Mouse (Mus musculus): ENCODE measurements at regions not wholly inside any gene's neighbourhood (a gene's known extent, or its start where the extent isn't known, plus 50 kb on each side); places are given as distances from the start of the nearest gene placed in this dataset.

DNA sequence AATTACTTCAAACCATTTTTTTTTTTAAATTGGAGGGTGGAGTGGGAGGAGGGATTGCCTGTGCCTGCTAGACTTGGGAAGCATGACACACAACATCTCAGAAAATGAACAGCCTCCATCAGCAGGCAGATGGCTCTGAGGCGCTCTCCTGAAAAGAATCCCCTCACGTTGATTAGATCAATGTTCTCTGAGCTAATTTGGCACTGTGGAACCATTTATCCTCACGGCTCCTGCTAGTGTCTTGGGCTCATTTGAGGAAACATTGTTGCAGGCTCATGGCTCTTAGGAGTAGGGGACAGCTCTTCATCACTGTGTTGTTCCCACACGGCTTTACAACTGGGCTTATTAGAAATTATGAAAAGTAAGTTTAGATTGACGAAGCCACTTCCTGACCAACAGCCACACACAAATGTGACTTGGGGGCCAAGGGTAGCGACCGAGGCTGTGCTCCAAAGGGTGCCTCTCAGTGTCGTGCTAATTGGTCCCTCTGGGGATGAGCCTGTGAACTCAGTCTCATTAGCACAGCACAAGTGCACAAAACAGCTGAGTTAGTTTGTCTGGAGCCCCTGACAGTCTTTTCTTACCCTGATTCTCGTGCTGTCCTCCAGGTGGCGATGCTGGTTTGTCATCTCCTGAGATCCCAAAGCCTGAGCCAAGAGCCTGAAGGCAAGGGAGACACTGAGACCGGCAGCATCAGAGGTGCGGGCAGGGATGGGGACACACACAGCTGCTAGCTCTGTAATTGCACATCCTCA is 74.2 kb upstream of the Caprin1 start:
- peak; percentile 51; the same call in 1 of the 2 replicates for ATAC-seq (ENCODE audit: insufficient read depth, low read depth)
- Histone ChIP-seq H3K4me2 (ENCODE audit: low read depth, low read length) (no peak overlapping the region), H3K27me3 (ENCODE audit: control insufficient read depth, insufficient read depth, low read length) (0 out of 2 replicates have a peak, but pooled peaks cover 5% of the 10 kb centered on the region), H3K4me3 (ENCODE audit: low read depth, low read length) (no peak overlapping the region), H3K27ac (ENCODE audit: low read depth) (no peak overlapping the region), H3K9ac (replicated peaks; ENCODE audit: low read depth, low read length) (no peak overlapping the region), H3K4me1 (ENCODE audit: control insufficient read depth, insufficient read depth) (no peaks in the 10 kb centered on the region), H3K36me3 (replicated peaks; ENCODE audit: control insufficient read depth, insufficient read depth, low read length) (no peaks in the 10 kb centered on the region), H3K9me3 (replicated peaks; ENCODE audit: control insufficient read depth, low read length) (no peaks in the 10 kb centered on the region)
- DNase-seq (ENCODE audit: low spot score) = peak; percentile 80
- TF ChIP-seq CTCF (IDR thresholded peaks at IDR 0.05; ENCODE audit: low read depth) (peak; percentile 91), EP300 (IDR thresholded peaks at IDR 0.05; ENCODE audit: low read depth) (no peak)
- WGBS = 27% methylated on average over 12 of the region's 12 CpGs

DNA sequence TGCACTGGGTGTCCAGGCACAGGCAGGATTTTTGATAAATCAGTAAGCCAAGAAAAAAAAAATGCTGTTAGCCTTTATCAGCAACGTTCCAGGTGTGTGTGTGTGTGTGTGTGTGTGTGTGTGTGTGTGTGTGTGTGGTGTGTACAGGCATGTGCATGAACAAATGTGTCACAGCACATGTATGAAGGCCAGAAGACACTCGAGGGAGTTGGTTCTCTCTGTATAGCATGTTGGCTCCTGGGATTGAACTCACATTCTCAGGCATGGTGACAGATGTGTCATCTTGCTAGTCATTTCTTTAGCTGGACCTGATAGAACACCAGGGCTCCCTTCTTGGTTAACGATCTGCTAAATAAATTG is 74.8 kb upstream of the Caprin1 start:
- no peaks in the 10 kb centered on the region for H3K36me3 ChIP-seq (replicated peaks; ENCODE audit: control insufficient read depth, insufficient read depth, low read length)
- no peaks in the 10 kb centered on the region for H3K4me1 ChIP-seq (ENCODE audit: control insufficient read depth, insufficient read depth)
- no peak overlapping the region for H3K27ac ChIP-seq (ENCODE audit: low read depth)
- ATAC-seq (ENCODE audit: insufficient read depth, low read depth) = no peak
- H3K4me2 ChIP-seq (ENCODE audit: low read depth, low read length) = no peak overlapping the region
- H3K27me3 ChIP-seq (ENCODE audit: control insufficient read depth, insufficient read depth, low read length) = 0 out of 2 replicates have a peak, but pooled peaks cover 5% of the 10 kb centered on the region
- 62% methylated on average over 3 of the region's 3 CpGs for WGBS
- no peaks in the 10 kb centered on the region for H3K9me3 ChIP-seq (replicated peaks; ENCODE audit: control insufficient read depth, low read length)
- DNase-seq (ENCODE audit: low spot score) = no peak
- no peak overlapping the region for H3K9ac ChIP-seq (replicated peaks; ENCODE audit: low read depth, low read length)
- H3K4me3 ChIP-seq (ENCODE audit: low read depth, low read length) = no peak overlapping the region
- TF ChIP-seq CTCF (IDR thresholded peaks at IDR 0.05; ENCODE audit: low read depth) (no peak), EP300 (IDR thresholded peaks at IDR 0.05; ENCODE audit: low read depth) (no peak)

DNA sequence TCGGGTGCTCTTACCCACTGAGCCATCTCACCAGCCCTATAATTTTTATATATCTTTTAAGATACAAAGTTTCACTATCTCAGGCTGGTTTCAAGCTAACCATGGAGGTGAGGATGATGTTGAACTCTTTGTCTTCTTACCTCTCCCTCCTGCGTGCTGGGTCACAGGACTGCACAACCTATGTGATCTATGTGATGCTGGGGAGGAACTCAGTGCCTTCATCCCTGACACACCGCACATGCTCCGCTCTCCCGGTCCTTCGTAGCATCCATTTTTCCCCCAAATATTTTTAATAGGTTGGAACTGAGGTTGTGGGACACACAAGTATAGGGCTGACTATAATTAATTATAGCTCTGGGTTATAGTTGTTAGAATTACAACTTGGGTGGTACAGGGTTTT is 75.9 kb upstream of the Caprin1 start:
- H3K4me2 ChIP-seq (ENCODE audit: low read depth, low read length) = no peak overlapping the region
- 89% methylated on average over 6 of the region's 6 CpGs for WGBS
- DNase-seq (ENCODE audit: low spot score) = no peak
- H3K4me1 ChIP-seq (ENCODE audit: control insufficient read depth, insufficient read depth) = no peaks in the 10 kb centered on the region
- no peak overlapping the region for H3K4me3 ChIP-seq (ENCODE audit: low read depth, low read length)
- H3K36me3 ChIP-seq (replicated peaks; ENCODE audit: control insufficient read depth, insufficient read depth, low read length) = no peaks in the 10 kb centered on the region
- H3K27me3 ChIP-seq (ENCODE audit: control insufficient read depth, insufficient read depth, low read length) = 0 out of 2 replicates have a peak, but pooled peaks cover 5% of the 10 kb centered on the region
- H3K9ac ChIP-seq (replicated peaks; ENCODE audit: low read depth, low read length) = no peak overlapping the region
- TF ChIP-seq EP300 (IDR thresholded peaks at IDR 0.05; ENCODE audit: low read depth) (no peak), CTCF (IDR thresholded peaks at IDR 0.05; ENCODE audit: low read depth) (no peak)
- H3K9me3 ChIP-seq (replicated peaks; ENCODE audit: control insufficient read depth, low read length) = no peaks in the 10 kb centered on the region
- ATAC-seq (ENCODE audit: insufficient read depth, low read depth) = no peak
- no peak overlapping the region for H3K27ac ChIP-seq (ENCODE audit: low read depth)

DNA sequence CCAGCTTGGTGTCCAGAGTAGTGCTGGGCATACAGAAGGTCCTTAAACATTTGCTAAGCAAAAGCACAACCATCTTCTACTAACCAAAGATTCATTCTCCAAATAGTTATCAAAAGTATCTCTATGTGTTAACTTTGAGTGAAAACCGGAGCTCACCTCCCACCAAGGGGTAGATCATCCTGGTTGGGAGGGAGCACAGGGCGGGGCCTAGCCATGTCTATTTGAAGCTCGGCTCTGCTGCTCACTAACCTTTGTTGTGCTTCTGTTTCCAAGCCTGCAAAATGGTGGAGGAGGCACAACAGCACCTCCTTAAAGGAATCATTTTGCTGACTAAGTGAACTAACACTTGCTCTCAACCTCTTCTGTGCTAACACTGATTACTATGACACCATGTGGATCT is 77.0 kb upstream of the Caprin1 start:
- no peaks in the 10 kb centered on the region for H3K4me1 ChIP-seq (ENCODE audit: control insufficient read depth, insufficient read depth)
- no peak overlapping the region for H3K9ac ChIP-seq (replicated peaks; ENCODE audit: low read depth, low read length)
- 0 out of 2 replicates have a peak, but pooled peaks cover 5% of the 10 kb centered on the region for H3K27me3 ChIP-seq (ENCODE audit: control insufficient read depth, insufficient read depth, low read length)
- no peak for TF ChIP-seq EP300 (IDR thresholded peaks at IDR 0.05; ENCODE audit: low read depth)
- no peak for TF ChIP-seq CTCF (IDR thresholded peaks at IDR 0.05; ENCODE audit: low read depth)
- DNase-seq (ENCODE audit: low spot score) (no peak), ATAC-seq (ENCODE audit: insufficient read depth, low read depth) (no peak)
- no peak overlapping the region for H3K4me3 ChIP-seq (ENCODE audit: low read depth, low read length)
- H3K36me3 ChIP-seq (replicated peaks; ENCODE audit: control insufficient read depth, insufficient read depth, low read length) = no peaks in the 10 kb centered on the region
- no peak overlapping the region for H3K27ac ChIP-seq (ENCODE audit: low read depth)
- no peaks in the 10 kb centered on the region for H3K9me3 ChIP-seq (replicated peaks; ENCODE audit: control insufficient read depth, low read length)
- no peak overlapping the region for H3K4me2 ChIP-seq (ENCODE audit: low read depth, low read length)
- WGBS = 65% methylated on average over 3 of the region's 3 CpGs

DNA sequence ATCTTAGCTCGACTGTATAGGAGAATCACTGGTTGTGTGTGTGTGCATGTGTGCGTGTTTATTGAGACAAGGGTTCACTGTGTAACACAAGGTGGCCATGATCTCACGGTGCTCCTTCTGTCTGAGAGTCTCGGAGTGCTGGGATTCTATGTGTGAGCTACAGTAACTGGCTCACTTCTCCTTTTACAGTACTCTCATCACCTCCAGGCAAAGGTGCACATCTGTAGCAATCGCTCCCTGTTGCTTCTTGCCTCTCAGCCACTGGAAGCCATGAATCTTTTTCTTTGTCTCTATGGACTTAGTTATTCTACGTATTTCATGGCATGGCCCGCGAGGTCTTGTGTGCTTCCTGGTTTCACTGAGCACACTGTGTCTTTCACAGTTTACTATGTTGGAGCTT is 78.3 kb upstream of the Caprin1 start:
- Histone ChIP-seq H3K4me2 (ENCODE audit: low read depth, low read length) (no peak overlapping the region), H3K9ac (replicated peaks; ENCODE audit: low read depth, low read length) (no peak overlapping the region), H3K27ac (ENCODE audit: low read depth) (no peak overlapping the region), H3K4me3 (ENCODE audit: low read depth, low read length) (no peak overlapping the region), H3K4me1 (ENCODE audit: control insufficient read depth, insufficient read depth) (no peaks in the 10 kb centered on the region), H3K9me3 (replicated peaks; ENCODE audit: control insufficient read depth, low read length) (no peaks in the 10 kb centered on the region), H3K27me3 (ENCODE audit: control insufficient read depth, insufficient read depth, low read length) (0 out of 2 replicates have a peak, but pooled peaks cover 5% of the 10 kb centered on the region), H3K36me3 (replicated peaks; ENCODE audit: control insufficient read depth, insufficient read depth, low read length) (no peaks in the 10 kb centered on the region)
- 84% methylated on average over 8 of the region's 8 CpGs for WGBS
- no peak for TF ChIP-seq CTCF (IDR thresholded peaks at IDR 0.05; ENCODE audit: low read depth)
- DNase-seq (ENCODE audit: low spot score) = no peak
- ATAC-seq (ENCODE audit: insufficient read depth, low read depth) = no peak

DNA sequence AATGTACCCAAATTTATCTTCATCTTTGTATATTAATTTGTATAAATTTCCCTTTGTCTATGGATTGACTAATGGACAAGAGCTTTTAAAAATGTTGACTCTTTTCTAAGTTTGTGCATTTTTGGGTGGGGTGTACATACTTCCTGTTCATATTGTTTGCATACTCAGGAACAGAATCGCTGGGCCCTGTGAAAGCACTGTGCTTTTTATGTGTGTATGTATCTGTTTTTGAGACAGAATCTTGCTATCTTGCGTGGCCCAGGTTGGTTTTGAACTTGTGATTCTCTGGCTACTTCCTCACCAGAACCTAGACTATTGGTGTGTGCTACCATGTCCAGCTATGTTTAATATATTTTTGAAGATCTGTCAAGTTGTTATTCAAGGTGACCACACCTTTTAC is 78.8 kb upstream of the Caprin1 start:
- TF ChIP-seq CTCF (IDR thresholded peaks at IDR 0.05; ENCODE audit: low read depth) = no peak
- TF ChIP-seq EP300 (IDR thresholded peaks at IDR 0.05; ENCODE audit: low read depth) = no peak
- no peaks in the 10 kb centered on the region for H3K36me3 ChIP-seq (replicated peaks; ENCODE audit: control insufficient read depth, insufficient read depth, low read length)
- H3K27me3 ChIP-seq (ENCODE audit: control insufficient read depth, insufficient read depth, low read length) = 0 out of 2 replicates have a peak, but pooled peaks cover 5% of the 10 kb centered on the region
- H3K9ac ChIP-seq (replicated peaks; ENCODE audit: low read depth, low read length) = no peak overlapping the region
- H3K4me1 ChIP-seq (ENCODE audit: control insufficient read depth, insufficient read depth) = 0 out of 2 replicates have a peak, but pooled peaks cover 1% of the 10 kb centered on the region
- no peaks in the 10 kb centered on the region for H3K9me3 ChIP-seq (replicated peaks; ENCODE audit: control insufficient read depth, low read length)
- H3K4me2 ChIP-seq (ENCODE audit: low read depth, low read length) = no peak overlapping the region
- no peak for DNase-seq (ENCODE audit: low spot score)
- no peak overlapping the region for H3K4me3 ChIP-seq (ENCODE audit: low read depth, low read length)
- WGBS = 79% methylated on average over 2 of the region's 2 CpGs
- H3K27ac ChIP-seq (ENCODE audit: low read depth) = no peak overlapping the region
- no peak for ATAC-seq (ENCODE audit: insufficient read depth, low read depth)
